Mouse (Mus musculus) ES-E14 (cell line): ENCODE data around the gene Brip1. TPM values are rescaled to one million over a fixed set of nuclear protein-coding genes. Genes with fewer than 3 reads are reported as not detected.

Experiments used
- DNase-seq: peaks from one replicate; pipeline ENCODE4 v3.0.0-alpha.2; 2013; ENCODE audit warnings: low read depth, low spot score
- H3K27ac ChIP-seq: 2 replicates; pipeline ENCODE4 v1.5.1; 2012; ENCODE audit warnings: low read depth, mild to moderate bottlenecking, low read length, moderate library complexity, mixed read lengths; ENCODE audit not compliant: poor library complexity, insufficient read depth, severe bottlenecking
- H3K36me3 ChIP-seq: 2 replicates; pipeline ENCODE4 v1.6.1; 2012; ENCODE audit warnings: mild to moderate bottlenecking, low read length, moderate library complexity, mixed read lengths; ENCODE audit not compliant: control insufficient read depth, poor library complexity, insufficient read depth, severe bottlenecking
- H3K4me1 ChIP-seq, 2 experiments: fragments of 150-350 bp in 1 of 2; sonication (generic) in 1 of 2; 2 replicates each; pipeline ENCODE4 v1.6.1; 2012; ENCODE audit warnings: low read length in 2 of 2, mild to moderate bottlenecking in 1 of 2, mixed read lengths in 1 of 2; ENCODE audit not compliant: control insufficient read depth in 2 of 2, insufficient read depth in 2 of 2, poor library complexity in 1 of 2
- H3K4me3 ChIP-seq, 2 experiments: fragments of 150-350 bp in 1 of 2; sonication (generic) in 1 of 2; 2 replicates each; pipeline ENCODE4 v1.5.1; 2012; ENCODE audit warnings: low read length in 2 of 2, low read depth in 1 of 2, mild to moderate bottlenecking in 1 of 2, mixed read lengths in 1 of 2; ENCODE audit not compliant: insufficient read depth in 1 of 2, poor library complexity in 1 of 2, severe bottlenecking in 1 of 2
- H3K9ac ChIP-seq: 2 replicates; pipeline ENCODE4 v1.6.1; 2012; ENCODE audit warnings: low read depth, mild to moderate bottlenecking, low read length, mixed read lengths; ENCODE audit not compliant: poor library complexity, insufficient read depth, severe bottlenecking
- H3K9me3 ChIP-seq: fragments of 150-350 bp; sonication (generic); 2 replicates; pipeline ENCODE4 v1.6.1; 2012; ENCODE audit warnings: low read depth, mild to moderate bottlenecking, low read length; ENCODE audit not compliant: control insufficient read depth, insufficient read depth
- CHD2 ChIP-seq: IDR thresholded peaks from 2 replicates; pipeline ENCODE4 v1.6.1; 2014; ENCODE audit warnings: mild to moderate bottlenecking, low read depth, low read length, inconsistent platforms
- HCFC1 ChIP-seq: IDR thresholded peaks from 2 replicates; pipeline ENCODE4 v1.6.1; 2012; ENCODE audit warnings: low read length, inconsistent platforms, borderline replicate concordance; ENCODE audit not compliant: insufficient read depth
- MAFK ChIP-seq: IDR thresholded peaks from 2 replicates; pipeline ENCODE4 v1.6.1; 2014; ENCODE audit warnings: mild to moderate bottlenecking, low read depth, low read length, inconsistent platforms; ENCODE audit not compliant: insufficient read depth
- ZC3H11A ChIP-seq: IDR thresholded peaks from 2 replicates; pipeline ENCODE4 v1.6.1; 2012; ENCODE audit warnings: low read depth, mild to moderate bottlenecking, inconsistent platforms, low read length, borderline replicate concordance
- ZNF384 ChIP-seq: IDR thresholded peaks from 2 replicates; pipeline ENCODE4 v1.6.1; 2012; ENCODE audit warnings: low read depth, low read length, inconsistent platforms
- in situ Hi-C, 2 experiments: fragments of 600-800 bp; cut with MboI; formaldehyde crosslinking; loops; one replicate each; pipeline ENCODE4 v1.15.1; 2025; ENCODE audit warnings: low sequenced_read_pairs in 2 of 2, inconsistent platforms in 1 of 2; ENCODE audit not compliant: unreplicated experiment in 2 of 2
- total RNA-seq: library from RNA; depleted of rRNA; stranded (reverse); fragments of 300-350 nt; gene quantifications from 2 replicates; pipeline ENCODE4 v1.2.3, GENCODE M21; 2012

Gene Brip1
- total RNA-seq, 1 experiment = 10.3 TPM

- Histone ChIP-seq H3K4me1 (no peaks in the 10 kb centered on the region), H3K9ac (no peak overlapping the region), H3K9me3 (no peaks in the 10 kb centered on the region), H3K4me3 (no peak overlapping the region), H3K36me3 (no peaks in the 10 kb centered on the region), H3K27ac (no peak overlapping the region)
- in situ Hi-C loops = no loop called here
- no peak for DNase-seq
- TF ChIP-seq ZC3H11A = no peak
- TF ChIP-seq CHD2 = no peak
- TF ChIP-seq HCFC1 = no peak
- no peak for TF ChIP-seq ZNF384
- no peak for TF ChIP-seq MAFK
These were observed 124.0 kb downstream of the Brip1 start for GRCm38 (mm10) chr11:86076966-86077365.

- in situ Hi-C loops = no loop called here
These were observed 124.6 kb downstream of the Brip1 start for GRCm38 (mm10) chr11:86076403-86076802.

GRCm38 (mm10) chr11:86075371-86075770 is 125.6 kb downstream of the Brip1 start:
- H3K4me3 ChIP-seq = no peak overlapping the region
- no peaks in the 10 kb centered on the region for H3K9me3 ChIP-seq
- in situ Hi-C loops = no loop called here
- no peak overlapping the region for H3K27ac ChIP-seq
- no peaks in the 10 kb centered on the region for H3K36me3 ChIP-seq
- TF ChIP-seq ZC3H11A = peak; percentile 46; the same call in 1 of the 2 replicates
- TF ChIP-seq HCFC1 = no peak
- DNase-seq = no peak
- no peaks in the 10 kb centered on the region for H3K4me1 ChIP-seq
- H3K9ac ChIP-seq = no peak overlapping the region

More at GRCm38 (mm10) chr11:86076403-86076802, 124.6 kb downstream of the Brip1 start:
- Histone ChIP-seq H3K4me1 (no peaks in the 10 kb centered on the region), H3K9me3 (no peaks in the 10 kb centered on the region), H3K27ac (no peak overlapping the region), H3K36me3 (no peaks in the 10 kb centered on the region), H3K9ac (no peak overlapping the region), H3K4me3 (no peak overlapping the region)
- TF ChIP-seq ZNF384 (no peak), HCFC1 (no peak), CHD2 (no peak), ZC3H11A (no peak), MAFK (no peak)
- no peak for DNase-seq

- no peaks in the 10 kb centered on the region for H3K36me3 ChIP-seq
- no peaks in the 10 kb centered on the region for H3K9me3 ChIP-seq
- no peak for DNase-seq
- in situ Hi-C loops = no loop called here
- TF ChIP-seq MAFK = no peak
- no peak for TF ChIP-seq ZC3H11A
- no peak for TF ChIP-seq CHD2
- TF ChIP-seq HCFC1 = no peak
- TF ChIP-seq ZNF384 = no peak
- no peak overlapping the region for H3K27ac ChIP-seq
- no peaks in the 10 kb centered on the region for H3K4me1 ChIP-seq
- H3K9ac ChIP-seq = no peak overlapping the region
- no peak overlapping the region for H3K4me3 ChIP-seq
These were observed 132.3 kb downstream of the Brip1 start for GRCm38 (mm10) chr11:86068651-86069050.

GRCm38 (mm10) chr11:86067154-86067553 is 133.8 kb downstream of the Brip1 start:
- no peak overlapping the region for H3K9ac ChIP-seq
- no peaks in the 10 kb centered on the region for H3K4me1 ChIP-seq
- no peaks in the 10 kb centered on the region for H3K36me3 ChIP-seq
- no peak for TF ChIP-seq ZC3H11A
- no peak for TF ChIP-seq ZNF384
- TF ChIP-seq CHD2 = no peak
- TF ChIP-seq HCFC1 = no peak
- no peak for TF ChIP-seq MAFK
- in situ Hi-C loops = no loop called here
- no peaks in the 10 kb centered on the region for H3K9me3 ChIP-seq
- DNase-seq = no peak
- H3K4me3 ChIP-seq = no peak overlapping the region
- no peak overlapping the region for H3K27ac ChIP-seq
